Mouse (Mus musculus) liver, embryonic 14.5 days (tissue): ENCODE data around the gene Cstb. TPM values are rescaled to one million over a fixed set of nuclear protein-coding genes. Genes with fewer than 3 reads are reported as not detected.

Experiments used
- ATAC-seq: fragments of 200-750 bp; cut with Nextera tagmentation; 2 replicates; pipeline ENCODE4 v1.8.0; 2017; ENCODE audit warnings: moderate number of reproducible peaks, mild to moderate bottlenecking, moderate library complexity; ENCODE audit not compliant: insufficient read depth
- DNase-seq, 3 experiments: peaks; one replicate each; pipeline ENCODE4 v3.0.0-alpha.2; 2012 to 2013; ENCODE audit warnings: low read depth in 3 of 3, low spot score in 3 of 3
- H3K27ac ChIP-seq: fragments of 300-500 bp; sonication (generic); 2 replicates; pipeline ENCODE4 v1.5.1; 2014; ENCODE audit warnings: moderate library complexity, mild to moderate bottlenecking, control low read depth, inconsistent platforms
- H3K27me3 ChIP-seq: fragments of 300-500 bp; sonication (generic); 2 replicates; pipeline ENCODE4 v1.6.1; 2014; ENCODE audit warnings: mild to moderate bottlenecking, low read length, moderate library complexity; ENCODE audit not compliant: control insufficient read depth, insufficient read depth
- H3K36me3 ChIP-seq: fragments of 300-500 bp; sonication (generic); replicated peaks from 2 replicates; pipeline ENCODE4 v1.6.1; 2014; ENCODE audit warnings: low read depth; ENCODE audit not compliant: control insufficient read depth, insufficient read depth
- H3K4me1 ChIP-seq, 2 experiments: fragments of 200-500 bp in 1 of 2; fragments of 300-500 bp in 1 of 2; sonication (generic) in 1 of 2; replicated peaks; 2 replicates each; pipeline ENCODE4 v1.6.1; 2012 to 2014; ENCODE audit warnings: antibody characterized with exemption in 1 of 2, inconsistent platforms in 1 of 2, low read length in 1 of 2; ENCODE audit not compliant: control insufficient read depth in 2 of 2, insufficient read depth in 2 of 2
- H3K4me2 ChIP-seq: fragments of 300-500 bp; sonication (generic); 2 replicates; pipeline ENCODE4 v1.6.1; 2014; ENCODE audit warnings: low read depth, mild to moderate bottlenecking, control low read depth, moderate library complexity
- H3K4me3 ChIP-seq, 2 experiments: fragments of 200-500 bp in 1 of 2; fragments of 300-500 bp in 1 of 2; sonication (generic) in 1 of 2; 2 replicates each; pipeline ENCODE4 v1.5.1; 2012 to 2014; ENCODE audit warnings: low read depth in 2 of 2, low read length in 2 of 2, mild to moderate bottlenecking in 2 of 2, control low read depth in 1 of 2, inconsistent platforms in 1 of 2, moderate library complexity in 1 of 2; ENCODE audit not compliant: insufficient read depth in 1 of 2
- H3K9ac ChIP-seq: fragments of 300-500 bp; sonication (generic); replicated peaks from 2 replicates; pipeline ENCODE4 v1.6.1; 2014; ENCODE audit warnings: mild to moderate bottlenecking, control low read depth, moderate library complexity
- H3K9me3 ChIP-seq: fragments of 300-500 bp; sonication (generic); 2 replicates; pipeline ENCODE4 v1.6.1; 2016; ENCODE audit warnings: low read length, mixed read lengths; ENCODE audit not compliant: control insufficient read depth
- CTCF ChIP-seq: IDR thresholded peaks from 2 replicates; pipeline ENCODE4 v1.5.1; 2016; ENCODE audit warnings: antibody characterized with exemption, low read depth, control low read depth
- EP300 ChIP-seq: IDR thresholded peaks from 2 replicates; pipeline ENCODE4 v1.6.1; 2016; ENCODE audit warnings: antibody characterized with exemption, low read depth
- WGBS: fragments of 180-500 bp; shearing (Covaris S2); extraction: QIAGEN DNeasy Blood & Tissue Kit; methylation state at CpG from one replicate; pipeline ENCODE4 v1.1.7; 2014; ENCODE audit not compliant: insufficient replicate concordance; 5-methylcytosine and 5-hydroxymethylcytosine counted together
- polyA plus RNA-seq, 2 experiments: library from polyadenylated mRNA; depleted of rRNA in 1 of 2; stranded (reverse) in 1 of 2; unstranded in 1 of 2; fragments of >200 nt; fragmentation: Nextera tagmentation in 1 of 2; extraction: Ambion mirVana in 1 of 2; gene quantifications; 2 replicates each; pipeline versions ENCODE4 v1.2.1 to v1.2.3; 2012 to 2014

Cstb gene
- polyA plus RNA-seq, 2 experiments: 58.1 to 122 TPM

GRCm38 (mm10) chr10:78396625-78396885, 28.9 kb upstream of the Cstb start:
- Histone ChIP-seq H3K27ac (no peak overlapping the region), H3K4me3 (no peak overlapping the region)

GRCm38 (mm10) chr10:78399090-78399657, 26.3 kb upstream of the Cstb start:
- Histone ChIP-seq H3K27ac (no peak overlapping the region), H3K4me3 (no peak overlapping the region), H3K27me3 (no peaks in the 10 kb centered on the region; the same call in 1 of the 2 replicates), H3K9me3 (no peaks in the 10 kb centered on the region), H3K4me2 (no peak overlapping the region), H3K4me1 (peaks cover 2 to 23% of the 10 kb centered on the region in 2 experiments; a peak in 2 of 4 replicates), H3K36me3 (peaks cover 40% of the 10 kb centered on the region), H3K9ac (no peak overlapping the region)
- DNase-seq (peak; percentile 43 to 62 (median 50)), ATAC-seq (peak; percentile 83)
- WGBS: 40% methylated on average over 17 of the region's 17 CpGs
- no peak for TF ChIP-seq CTCF
- peak; percentile 62 for TF ChIP-seq EP300

More at GRCm38 (mm10) chr10:78396625-78396885, 28.9 kb upstream of the Cstb start:
- H3K4me1 ChIP-seq: peaks cover 2 to 25% of the 10 kb centered on the region in 2 experiments; a peak in 2 of 4 replicates
- ATAC-seq (no peak), DNase-seq (no peak)
- H3K27me3 ChIP-seq: peaks cover 5% of the 10 kb centered on the region
- no peaks in the 10 kb centered on the region for H3K9me3 ChIP-seq
- no peak overlapping the region for H3K4me2 ChIP-seq
- H3K36me3 ChIP-seq: peaks cover 16% of the 10 kb centered on the region
- no peak overlapping the region for H3K9ac ChIP-seq
- TF ChIP-seq EP300 (no peak), CTCF (no peak)
- WGBS: 42% methylated on average over 4 of the region's 4 CpGs

GRCm38 (mm10) chr10:78401127-78401526, 24.3 kb upstream of the Cstb start:
- whole genome bisulfite sequencing: 86% methylated on average over 2 of the region's 2 CpGs
- Histone ChIP-seq H3K9me3 (no peaks in the 10 kb centered on the region), H3K27ac (no peak overlapping the region), H3K4me3 (no peak overlapping the region), H3K4me2 (no peak overlapping the region), H3K27me3 (no peaks in the 10 kb centered on the region; the same call in 1 of the 2 replicates), H3K9ac (no peak overlapping the region), H3K4me1 (peaks cover 2 to 23% of the 10 kb centered on the region in 2 experiments; a peak in 2 of 4 replicates), H3K36me3 (peaks cover 57% of the 10 kb centered on the region)
- no peak for TF ChIP-seq EP300
- ATAC-seq: no peak
- no peak for DNase-seq

GRCm38 (mm10) chr10:78402301-78402922, 23.1 kb upstream of the Cstb start:
- 86% methylated on average over 14 of the region's 14 CpGs for WGBS

GRCm38 (mm10) chr10:78406152-78406551, 19.3 kb upstream of the Cstb start:
- no peak overlapping the region for H3K9ac ChIP-seq
- H3K4me1 ChIP-seq: peaks cover 3 to 9% of the 10 kb centered on the region in 2 experiments; a peak in 3 of 4 replicates
- 48% methylated on average over 6 of the region's 6 CpGs for WGBS
- no peaks in the 10 kb centered on the region for H3K27me3 ChIP-seq
- H3K4me3 ChIP-seq: no peak overlapping the region
- H3K9me3 ChIP-seq: no peaks in the 10 kb centered on the region
- no peak for TF ChIP-seq EP300
- no peak for TF ChIP-seq CTCF
- H3K36me3 ChIP-seq: peaks cover 71% of the 10 kb centered on the region
- no peak overlapping the region for H3K27ac ChIP-seq
- no peak overlapping the region for H3K4me2 ChIP-seq
- no peak for DNase-seq
- ATAC-seq: no peak

More at GRCm38 (mm10) chr10:78402301-78402922, 23.1 kb upstream of the Cstb start:
- ATAC-seq: no peak
- H3K27ac ChIP-seq: no peak overlapping the region
- no peak overlapping the region for H3K4me2 ChIP-seq
- TF ChIP-seq EP300 (no peak), CTCF (no peak)
- no peaks in the 10 kb centered on the region for H3K27me3 ChIP-seq
- no peaks in the 10 kb centered on the region for H3K9me3 ChIP-seq
- H3K36me3 ChIP-seq: peaks cover 60% of the 10 kb centered on the region
- H3K4me1 ChIP-seq: peaks cover 5 to 27% of the 10 kb centered on the region in 2 experiments; a peak in 3 of 4 replicates
- H3K4me3 ChIP-seq: no peak overlapping the region
- DNase-seq: no peak
- H3K9ac ChIP-seq: no peak overlapping the region
